Mouse (Mus musculus) hindbrain, embryonic 14.5 days (tissue): Measurements from ENCODE around the gene Snx18. TPM values are rescaled to one million over a fixed set of nuclear protein-coding genes. Genes with fewer than 3 reads are reported as not detected.

ENCODE experiments used
- ATAC-seq: fragments of 200-750 bp; cut with Nextera tagmentation; 2 replicates; pipeline ENCODE4 v1.8.0; 2017; ENCODE audit warnings: moderate number of reproducible peaks, mild to moderate bottlenecking, moderate TSS enrichment, moderate library complexity; ENCODE audit not compliant: low FRiP score
- DNase-seq: peaks from one replicate; pipeline ENCODE4 v3.0.0-alpha.2; 2015; ENCODE audit warnings: low spot score
- H3K27ac ChIP-seq: fragments of 300-500 bp; sonication (generic); 2 replicates; pipeline ENCODE4 v1.5.1; 2014; ENCODE audit warnings: mild to moderate bottlenecking, moderate library complexity
- H3K27me3 ChIP-seq: fragments of 300-500 bp; sonication (generic); 2 replicates; pipeline ENCODE4 v1.6.1; 2014; ENCODE audit warnings: mild to moderate bottlenecking, low read length, mixed read lengths; ENCODE audit not compliant: control insufficient read depth, insufficient read depth
- H3K36me3 ChIP-seq: fragments of 300-500 bp; sonication (generic); replicated peaks from 2 replicates; pipeline ENCODE4 v1.6.1; 2014; ENCODE audit not compliant: control insufficient read depth, insufficient read depth
- H3K4me1 ChIP-seq: fragments of 300-500 bp; sonication (generic); replicated peaks from 2 replicates; pipeline ENCODE4 v1.6.1; 2014; ENCODE audit warnings: antibody characterized with exemption, low read length, mixed read lengths; ENCODE audit not compliant: control insufficient read depth, insufficient read depth
- H3K4me2 ChIP-seq: fragments of 300-500 bp; sonication (generic); replicated peaks from 2 replicates; pipeline ENCODE4 v1.6.1; 2014; ENCODE audit warnings: mild to moderate bottlenecking, moderate library complexity
- H3K4me3 ChIP-seq: fragments of 300-500 bp; sonication (generic); replicated peaks from 2 replicates; pipeline ENCODE4 v1.5.1; 2014; ENCODE audit warnings: mild to moderate bottlenecking, low read length
- H3K9ac ChIP-seq: fragments of 300-500 bp; sonication (generic); 2 replicates; pipeline ENCODE4 v1.6.1; 2014
- H3K9me3 ChIP-seq: fragments of 300-500 bp; sonication (generic); 2 replicates; pipeline ENCODE4 v1.6.1; 2016; ENCODE audit warnings: low read length; ENCODE audit not compliant: control insufficient read depth
- WGBS: fragments of 180-500 bp; shearing (Covaris S2); extraction: QIAGEN DNeasy Blood & Tissue Kit; methylation state at CpG from one replicate; pipeline ENCODE4 v1.1.7; 2014; 5-methylcytosine and 5-hydroxymethylcytosine counted together
- polyA plus RNA-seq: library from polyadenylated mRNA; unstranded; fragments of >200 nt; fragmentation: Nextera tagmentation; extraction: Ambion mirVana; gene quantifications from 2 replicates; pipeline ENCODE4 v1.2.1, GENCODE M21; 2014

The Snx18 gene
- polyA plus RNA-seq, 1 experiment from 2014 or later, result 16.2 TPM

- Histone ChIP-seq H3K4me1 (peaks cover 4% of the 10 kb centered on the region), H3K9ac (no peak overlapping the region), H3K9me3 (no peaks in the 10 kb centered on the region), H3K27ac (no peak overlapping the region), H3K27me3 (no peaks in the 10 kb centered on the region), H3K36me3 (no peaks in the 10 kb centered on the region), H3K4me3 (no peak overlapping the region), H3K4me2 (no peak overlapping the region)
- DNase-seq, result no peak
- 82% methylated on average over 1 of the region's 1 CpGs for WGBS
- no peak for ATAC-seq
These were observed 36.3 kb downstream of the Snx18 start for GRCm38 (mm10) chr13:113582024-113582423.

DNA sequence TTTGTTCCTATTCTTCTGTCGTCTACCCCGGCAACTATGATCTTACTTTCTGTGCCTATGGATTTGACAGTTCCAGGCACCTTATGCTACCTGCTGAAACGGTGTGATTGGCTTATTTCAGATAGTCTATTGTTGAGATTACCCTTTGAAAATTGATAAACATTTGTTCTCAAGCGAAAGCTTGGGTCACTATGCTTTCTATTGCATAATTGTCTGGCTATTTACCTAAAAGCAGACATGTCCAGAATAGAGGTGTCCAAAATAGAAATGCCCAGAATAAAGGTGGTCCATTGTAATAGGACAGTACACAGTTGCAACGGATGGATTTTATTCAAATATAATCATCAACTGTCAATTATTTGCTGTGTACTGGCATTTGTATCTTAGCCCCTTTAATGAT lies 36.9 kb downstream of the Snx18 start:
- Histone ChIP-seq H3K4me1 (no peaks in the 10 kb centered on the region), H3K9me3 (no peaks in the 10 kb centered on the region), H3K36me3 (no peaks in the 10 kb centered on the region), H3K27me3 (no peaks in the 10 kb centered on the region), H3K9ac (no peak overlapping the region), H3K4me2 (no peak overlapping the region), H3K4me3 (no peak overlapping the region), H3K27ac (no peak overlapping the region)
- DNase-seq (no peak), ATAC-seq (no peak)
- 90% methylated on average over 5 of the region's 5 CpGs for WGBS

- Histone ChIP-seq H3K9ac (no peak overlapping the region), H3K27me3 (no peaks in the 10 kb centered on the region), H3K4me1 (no peaks in the 10 kb centered on the region), H3K9me3 (no peaks in the 10 kb centered on the region), H3K4me3 (no peak overlapping the region), H3K36me3 (no peaks in the 10 kb centered on the region), H3K27ac (no peak overlapping the region), H3K4me2 (no peak overlapping the region)
- WGBS, result 80% methylated on average over 6 of the region's 6 CpGs
- DNase-seq (no peak), ATAC-seq (no peak)
These were observed 38.0 kb downstream of the Snx18 start for GRCm38 (mm10) chr13:113580400-113580790.

- no peak for DNase-seq
- no peak overlapping the region for H3K27ac ChIP-seq
- WGBS, result 50% methylated on average over 7 of the region's 7 CpGs
- ATAC-seq, result no peak
- H3K9ac ChIP-seq, result no peak overlapping the region
- H3K4me3 ChIP-seq, result no peak overlapping the region
- H3K9me3 ChIP-seq, result no peaks in the 10 kb centered on the region
- no peaks in the 10 kb centered on the region for H3K27me3 ChIP-seq
- no peaks in the 10 kb centered on the region for H3K36me3 ChIP-seq
- no peaks in the 10 kb centered on the region for H3K4me1 ChIP-seq
- no peak overlapping the region for H3K4me2 ChIP-seq
These were observed 38.5 kb downstream of the Snx18 start for GRCm38 (mm10) chr13:113579788-113580399.

DNA sequence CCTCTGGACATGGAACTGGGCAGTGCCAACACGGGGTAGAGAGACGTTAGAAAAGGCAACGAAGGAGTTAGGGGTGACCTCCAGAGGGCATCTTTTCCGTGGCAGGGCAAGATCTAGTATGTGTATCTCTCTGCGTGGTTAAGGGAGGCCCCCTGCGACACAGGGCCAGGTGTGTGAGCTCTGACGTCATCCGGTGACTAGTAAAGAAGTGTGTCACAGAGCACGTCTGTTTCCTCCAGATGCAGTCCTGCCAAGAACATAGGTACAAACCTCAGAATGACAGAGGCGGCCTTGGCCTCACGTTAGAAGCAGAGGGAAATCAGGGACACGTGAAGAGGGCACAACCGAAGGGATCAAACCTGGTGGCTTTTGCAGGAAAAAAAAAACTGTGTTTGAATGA lies 44.1 kb downstream of the Snx18 start:
- Histone ChIP-seq H3K9ac (no peak overlapping the region), H3K9me3 (no peaks in the 10 kb centered on the region), H3K4me3 (no peak overlapping the region), H3K27ac (no peak overlapping the region), H3K27me3 (no peaks in the 10 kb centered on the region), H3K4me1 (no peaks in the 10 kb centered on the region), H3K4me2 (no peak overlapping the region), H3K36me3 (no peaks in the 10 kb centered on the region)
- DNase-seq, result no peak
- 88% methylated on average over 13 of the region's 13 CpGs for WGBS
- no peak for ATAC-seq

GRCm38 (mm10) chr13:113573377-113573776 lies 45.0 kb downstream of the Snx18 start:
- Histone ChIP-seq H3K9me3 (no peaks in the 10 kb centered on the region), H3K4me1 (no peaks in the 10 kb centered on the region), H3K4me3 (no peak overlapping the region), H3K27me3 (no peaks in the 10 kb centered on the region), H3K36me3 (no peaks in the 10 kb centered on the region), H3K27ac (no peak overlapping the region), H3K4me2 (no peak overlapping the region), H3K9ac (no peak overlapping the region)
- no peak for DNase-seq
- no peak for ATAC-seq
- 97% methylated on average over 2 of the region's 2 CpGs for WGBS

DNA sequence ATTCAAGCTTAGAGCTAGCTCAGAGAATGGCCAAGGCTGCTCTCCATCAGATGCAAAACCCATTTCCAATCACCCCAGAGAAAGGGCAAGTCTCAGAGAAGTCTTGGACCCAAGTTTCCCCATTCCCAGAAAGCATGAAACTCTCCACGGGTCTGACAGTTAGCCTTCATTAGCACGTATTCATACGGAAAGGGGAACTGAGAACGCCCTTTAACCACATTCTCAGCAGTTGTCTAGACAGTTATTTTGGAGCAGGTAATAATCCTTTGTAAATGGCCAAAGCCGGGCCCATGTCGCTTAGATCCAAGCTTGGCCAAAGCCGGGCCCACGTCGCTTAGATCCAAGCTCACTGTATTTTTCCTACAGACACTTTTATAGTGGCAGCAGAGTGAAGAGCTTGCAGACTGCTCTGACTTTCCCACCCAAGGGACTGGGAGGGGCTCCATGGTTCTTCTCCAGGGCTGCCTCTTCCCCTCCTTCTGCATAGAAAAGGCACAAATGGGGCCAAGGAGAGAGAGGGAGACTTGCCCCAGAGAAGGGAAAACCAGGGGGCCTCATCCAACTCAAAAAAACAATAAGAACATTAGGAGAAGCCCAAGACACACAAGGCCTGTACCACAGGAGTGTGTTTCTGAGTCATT lies 46.2 kb downstream of the Snx18 start:
- no peaks in the 10 kb centered on the region for H3K4me1 ChIP-seq
- no peaks in the 10 kb centered on the region for H3K9me3 ChIP-seq
- H3K27ac ChIP-seq, result no peak overlapping the region
- WGBS, result 85% methylated on average over 9 of the region's 9 CpGs
- DNase-seq (no peak), ATAC-seq (no peak)
- no peak overlapping the region for H3K9ac ChIP-seq
- H3K4me3 ChIP-seq, result no peak overlapping the region
- no peaks in the 10 kb centered on the region for H3K36me3 ChIP-seq
- H3K27me3 ChIP-seq, result no peaks in the 10 kb centered on the region
- no peak overlapping the region for H3K4me2 ChIP-seq

GRCm38 (mm10) chr13:113569526-113569925 lies 48.8 kb downstream of the Snx18 start:
- H3K4me2 ChIP-seq, result no peak overlapping the region
- H3K4me3 ChIP-seq, result no peak overlapping the region
- 19% methylated on average over 2 of the region's 2 CpGs for WGBS
- no peak overlapping the region for H3K9ac ChIP-seq
- H3K36me3 ChIP-seq, result no peaks in the 10 kb centered on the region
- H3K27ac ChIP-seq, result no peak overlapping the region
- H3K27me3 ChIP-seq, result no peaks in the 10 kb centered on the region
- DNase-seq (no peak), ATAC-seq (no peak)
- no peaks in the 10 kb centered on the region for H3K9me3 ChIP-seq
- H3K4me1 ChIP-seq, result no peaks in the 10 kb centered on the region

DNA sequence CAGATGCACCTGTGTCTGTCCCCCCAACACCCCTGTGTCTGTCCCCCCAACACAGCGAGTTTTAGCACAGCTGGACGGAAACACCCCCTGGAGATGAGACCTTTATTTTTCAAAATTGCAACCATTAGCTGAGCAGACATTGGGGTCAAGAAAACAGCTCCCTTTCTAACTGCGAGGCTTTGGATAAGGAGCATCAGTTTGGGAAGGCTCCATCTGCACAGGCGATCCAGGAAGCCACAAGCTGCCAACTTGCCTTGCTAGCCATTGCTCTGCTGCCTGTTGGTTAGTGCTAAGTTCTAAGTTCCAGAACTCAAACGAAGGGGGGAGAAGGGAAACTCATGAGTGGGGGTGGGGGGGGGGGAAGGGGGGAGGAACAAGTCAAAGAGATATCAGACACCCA lies 51.4 kb downstream of the Snx18 start:
- WGBS, result 89% methylated on average over 5 of the region's 5 CpGs
- no peak for ATAC-seq
- H3K27ac ChIP-seq, result no peak overlapping the region
- no peaks in the 10 kb centered on the region for H3K36me3 ChIP-seq
- no peaks in the 10 kb centered on the region for H3K9me3 ChIP-seq
- H3K27me3 ChIP-seq, result no peaks in the 10 kb centered on the region
- no peak overlapping the region for H3K4me3 ChIP-seq
- H3K9ac ChIP-seq, result no peak overlapping the region
- no peaks in the 10 kb centered on the region for H3K4me1 ChIP-seq
- H3K4me2 ChIP-seq, result no peak overlapping the region
- no peak for DNase-seq

- ATAC-seq (no peak), DNase-seq (no peak)
- H3K9me3 ChIP-seq, result no peaks in the 10 kb centered on the region
- no peak overlapping the region for H3K4me3 ChIP-seq
- no peak overlapping the region for H3K27ac ChIP-seq
- no peaks in the 10 kb centered on the region for H3K27me3 ChIP-seq
- H3K36me3 ChIP-seq, result no peaks in the 10 kb centered on the region
- WGBS, result 93% methylated on average over 7 of the region's 7 CpGs
- no peak overlapping the region for H3K4me2 ChIP-seq
- H3K4me1 ChIP-seq, result no peaks in the 10 kb centered on the region
- no peak overlapping the region for H3K9ac ChIP-seq
These were observed 52.0 kb downstream of the Snx18 start for GRCm38 (mm10) chr13:113566411-113566810.
